In genomic region chr17:28345882-28346281, GRCm38 (mm10) we compare ENCODE assay signal across 8 mouse cellular contexts. TPM values are rescaled to one million over a fixed set of nuclear protein-coding genes. Genes with fewer than 3 reads are reported as not detected.
DNase-seq lines count a peak whose midpoint lies in the region; ATAC-seq lines count a peak whose summit lies in the region.

No protein-coding gene starts in this region.

- peaks cover 34% of the 10 kb centered on the region for H3K4me1 ChIP-seq in neural tube, embryonic 11.5 days (ENCODE audit: control insufficient read depth, insufficient read depth, low read length)
- peaks cover 83% of the 10 kb centered on the region for H3K4me1 ChIP-seq in intestine, embryonic 16.5 days (ENCODE audit: control insufficient read depth, insufficient read depth, low read length)
- H3K4me1 ChIP-seq in stomach, embryonic 15.5 days, result peaks cover 79% of the 10 kb centered on the region

- peak; percentile 98 for DNase-seq in heart, adult 11 months
- DNase-seq in heart, adult 8-10 months (ENCODE audit: low spot score), result no peak
- no peak for DNase-seq in neural tube, embryonic 11.5 days (ENCODE audit: low spot score)
- DNase-seq in neural tube, embryonic 10.5 days (ENCODE audit: extremely low spot score, low spot score), result no peak
- DNase-seq in natural killer cell, adult 2 months (ENCODE audit: low spot score in 2 of 2), result no peak
- DNase-seq in thymus, postnatal 0 days (ENCODE audit: low spot score), result no peak

- peaks cover 4% of the 10 kb centered on the region; the same call in 1 of the 2 replicates for H3K27me3 ChIP-seq in neural tube, embryonic 11.5 days (ENCODE audit: control insufficient read depth, insufficient read depth, low read length)
- no peaks in the 10 kb centered on the region; the same call in 1 of the 2 replicates for H3K27me3 ChIP-seq in intestine, embryonic 16.5 days (replicated peaks; ENCODE audit: control insufficient read depth, insufficient read depth, low read length)
- no peaks in the 10 kb centered on the region for H3K27me3 ChIP-seq in stomach, embryonic 15.5 days (replicated peaks)

- 8% methylated on average over 8 of the region's 10 CpGs for whole genome bisulfite sequencing in neural tube, embryonic 11.5 days
- 9% methylated on average over 10 of the region's 10 CpGs for WGBS in intestine, embryonic 16.5 days
- WGBS in stomach, embryonic 15.5 days, result 9% methylated on average over 10 of the region's 10 CpGs

- H3K9me3 ChIP-seq in neural tube, embryonic 11.5 days (ENCODE audit: control insufficient read depth, low read length), result no peaks in the 10 kb centered on the region
- no peaks in the 10 kb centered on the region for H3K9me3 ChIP-seq in intestine, embryonic 16.5 days (ENCODE audit: control insufficient read depth, low read length)
- no peaks in the 10 kb centered on the region for H3K9me3 ChIP-seq in stomach, embryonic 15.5 days

- peak overlapping the region; percentile 10; the same call in 1 of the 2 replicates for H3K9ac ChIP-seq in neural tube, embryonic 11.5 days (ENCODE audit: low read length)
- H3K9ac ChIP-seq in intestine, embryonic 16.5 days (ENCODE audit: low read depth, low read length), result peak overlapping the region; percentile 67
- H3K9ac ChIP-seq in stomach, embryonic 15.5 days, result 0 out of 2 replicates have a peak overlapping the region, but pooled peaks have one; percentile 9

- H3K36me3 ChIP-seq in neural tube, embryonic 11.5 days (ENCODE audit: control insufficient read depth, insufficient read depth, low read length), result 0 out of 2 replicates have a peak, but pooled peaks cover under 1% of the 10 kb centered on the region
- H3K36me3 ChIP-seq in intestine, embryonic 16.5 days (ENCODE audit: control insufficient read depth, insufficient read depth, low read length), result no peaks in the 10 kb centered on the region
- no peaks in the 10 kb centered on the region for H3K36me3 ChIP-seq in stomach, embryonic 15.5 days

- ATAC-seq in neural tube, embryonic 11.5 days (ENCODE audit: insufficient read depth, low FRiP score, low TSS enrichment), result no peak
- ATAC-seq in intestine, embryonic 16.5 days, result 0 out of 2 replicates have a peak, but pooled peaks have one; percentile 3
- ATAC-seq in stomach, embryonic 15.5 days (ENCODE audit: insufficient read depth, low FRiP score, low read depth), result peak; percentile 2; the same call in 1 of the 2 replicates

- no peak overlapping the region for H3K4me3 ChIP-seq in neural tube, embryonic 11.5 days (ENCODE audit: low read depth, low read length)
- H3K4me3 ChIP-seq in intestine, embryonic 16.5 days (ENCODE audit: low read length), result peak overlapping the region; percentile 35
- H3K4me3 ChIP-seq in stomach, embryonic 15.5 days (replicated peaks), result peak overlapping the region; percentile 30

- peak overlapping the region; percentile 12; the same call in 1 of the 2 replicates for H3K4me2 ChIP-seq in neural tube, embryonic 11.5 days (ENCODE audit: low read depth)
- peak overlapping the region; percentile 52 for H3K4me2 ChIP-seq in intestine, embryonic 16.5 days (ENCODE audit: low read depth, low read length)
- peak overlapping the region; percentile 55 for H3K4me2 ChIP-seq in stomach, embryonic 15.5 days

- no peak overlapping the region for H3K27ac ChIP-seq in neural tube, embryonic 11.5 days (ENCODE audit: low read depth, low read length)
- H3K27ac ChIP-seq in intestine, embryonic 16.5 days (ENCODE audit: low read length), result peak overlapping the region; percentile 94
- H3K27ac ChIP-seq in stomach, embryonic 15.5 days, result peak overlapping the region; percentile 98

RNA-seq across cellular contexts. Expression of gene Tead3, which starts 4.7 kb away (rescaled TPM):
- total RNA-seq in heart, adult 8-10 months (2022), result 10 to 100 TPM in 3 of 4 experiments, 1 to 10 TPM in 1; 8.4 to 15.6 (median 11.7) TPM
- polyA plus RNA-seq in neural tube, embryonic 11.5 days (2014; fragmentation: Nextera tagmentation; extraction: Ambion mirVana), result 4.5 and 4.6 TPM in 2 replicates
- polyA plus RNA-seq in intestine, embryonic 16.5 days (2015; fragmentation: Nextera tagmentation; extraction: Ambion mirVana), result 8.5 and 9.3 TPM in 2 replicates
- 11.5 and 12.0 TPM in 2 replicates for polyA plus RNA-seq in stomach, embryonic 15.5 days (2015; fragmentation: Nextera tagmentation; extraction: Ambion mirVana)
- 2.1 and 2.2 TPM in 2 replicates for polyA plus RNA-seq in thymus, postnatal 0 days (2015; fragmentation: Nextera tagmentation; extraction: Ambion mirVana)

RNA-seq across cellular contexts. Expression of gene Rpl10a, which starts 17.6 kb away (rescaled TPM):
- total RNA-seq in heart, adult 8-10 months (2022), result 100 to 1,000 TPM; 377 to 423 (median 382) TPM
- 478 TPM in 2 replicates for polyA plus RNA-seq in neural tube, embryonic 11.5 days (2014; fragmentation: Nextera tagmentation; extraction: Ambion mirVana)
- 591 and 604 TPM in 2 replicates for polyA plus RNA-seq in intestine, embryonic 16.5 days (2015; fragmentation: Nextera tagmentation; extraction: Ambion mirVana)
- 490 and 616 TPM in 2 replicates for polyA plus RNA-seq in stomach, embryonic 15.5 days (2015; fragmentation: Nextera tagmentation; extraction: Ambion mirVana)
- polyA plus RNA-seq in thymus, postnatal 0 days (2015; fragmentation: Nextera tagmentation; extraction: Ambion mirVana), result 790 and 815 TPM in 2 replicates

RNA-seq across cellular contexts. Expression of gene Tulp1, which starts 19.1 kb away (rescaled TPM):
- not detected for total RNA-seq in heart, adult 8-10 months (2022)
- polyA plus RNA-seq in neural tube, embryonic 11.5 days (2014; fragmentation: Nextera tagmentation; extraction: Ambion mirVana), result 3.3 and 5.0 TPM in 2 replicates
- polyA plus RNA-seq in intestine, embryonic 16.5 days (2015; fragmentation: Nextera tagmentation; extraction: Ambion mirVana), result 3.0 and 3.6 TPM in 2 replicates
- polyA plus RNA-seq in stomach, embryonic 15.5 days (2015; fragmentation: Nextera tagmentation; extraction: Ambion mirVana), result 4.2 and 5.0 TPM in 2 replicates
- polyA plus RNA-seq in thymus, postnatal 0 days (2015; fragmentation: Nextera tagmentation; extraction: Ambion mirVana), result 0.54 and 0.56 TPM in 2 replicates

RNA-seq across cellular contexts. Expression of gene Fance, which starts 32.6 kb away (rescaled TPM):
- total RNA-seq in heart, adult 8-10 months (2022), result 10 to 100 TPM in 3 of 4 experiments, 1 to 10 TPM in 1; 9.2 to 15.2 (median 12.3) TPM
- 23.2 and 23.7 TPM in 2 replicates for polyA plus RNA-seq in neural tube, embryonic 11.5 days (2014; fragmentation: Nextera tagmentation; extraction: Ambion mirVana)
- 20.2 and 21.8 TPM in 2 replicates for polyA plus RNA-seq in intestine, embryonic 16.5 days (2015; fragmentation: Nextera tagmentation; extraction: Ambion mirVana)
- 26.9 and 29.9 TPM in 2 replicates for polyA plus RNA-seq in stomach, embryonic 15.5 days (2015; fragmentation: Nextera tagmentation; extraction: Ambion mirVana)
- 20.7 and 27.6 TPM in 2 replicates for polyA plus RNA-seq in thymus, postnatal 0 days (2015; fragmentation: Nextera tagmentation; extraction: Ambion mirVana)

Comparison
In these comparisons a context has a peak if more than half of its experiments do, and no peak if none do; other contexts are left out.
1. H3K9ac ChIP-seq: peak in every context shown above with its lines; median percentile 67 in intestine, embryonic 16.5 days; 10 in neural tube, embryonic 11.5 days; 9 in stomach, embryonic 15.5 days.